Mouse (Mus musculus) G1E (cell line): ENCODE data around the gene Sowahb. TPM values are rescaled to one million over a fixed set of nuclear protein-coding genes. Genes with fewer than 3 reads are reported as not detected.
"Not testable (repeated sequence)": the region's sequence is repeated elsewhere in the genome, so short reads cannot be mapped to it uniquely, and the experiment has no call there.

Experiments
- ATAC-seq: 2 replicates; pipeline ENCODE4 v1.8.0; 2016; ENCODE audit warnings: mild to moderate bottlenecking; ENCODE audit not compliant: insufficient number of reproducible peaks, poor library complexity, low FRiP score, severe bottlenecking; ENCODE audit errors: extremely low read depth
- DNase-seq: peaks from one replicate; pipeline ENCODE4 v3.0.0; 2012; ENCODE audit warnings: low spot score
- H3K27me3 ChIP-seq: 2 replicates; pipeline ENCODE4 v1.6.1; 2012; ENCODE audit warnings: mild to moderate bottlenecking, low read length, inconsistent platforms; ENCODE audit not compliant: insufficient read depth
- H3K36me3 ChIP-seq: replicated peaks from 2 replicates; pipeline ENCODE3; 2012; ENCODE audit warnings: mild to moderate bottlenecking, inconsistent platforms
- H3K4me1 ChIP-seq: 2 replicates; pipeline ENCODE4 v1.6.1; 2012; ENCODE audit warnings: low read depth, low read length, inconsistent platforms, mixed read lengths; ENCODE audit not compliant: insufficient read depth
- H3K4me3 ChIP-seq: 2 replicates; pipeline ENCODE4 v1.5.1; 2012; ENCODE audit warnings: low read depth, mild to moderate bottlenecking, inconsistent platforms, low read length, moderate library complexity, mixed read lengths
- H3K9me3 ChIP-seq: replicated peaks from 2 replicates; pipeline ENCODE4 v1.6.1; 2012; ENCODE audit warnings: inconsistent platforms
- CTCF ChIP-seq: IDR thresholded peaks from 2 replicates; pipeline ENCODE4 v1.5.1; 2012; ENCODE audit warnings: low read depth, low read length, inconsistent platforms, mixed read lengths
- GATA1 ChIP-seq: IDR thresholded peaks from 2 replicates; pipeline ENCODE4 v1.6.1; 2012; ENCODE audit warnings: borderline replicate concordance, low read length, inconsistent platforms, mixed read lengths
- GATA2 ChIP-seq: IDR thresholded peaks from 2 replicates; pipeline ENCODE4 v1.6.1; 2012; ENCODE audit warnings: low read depth, low read length, inconsistent platforms, borderline replicate concordance
- POLR2AphosphoS5 ChIP-seq: IDR thresholded peaks from 2 replicates; pipeline ENCODE4 v1.6.1; 2012; ENCODE audit warnings: low read depth, low read length, inconsistent platforms; ENCODE audit not compliant: insufficient replicate concordance
- TAL1 ChIP-seq: conservative IDR thresholded peaks from 2 replicates; pipeline ENCODE4 v1.6.1; 2012; ENCODE audit warnings: low read depth, low read length, inconsistent platforms, mixed read lengths
- polyA plus RNA-seq: library from polyadenylated mRNA; stranded (reverse); fragments of >175 nt; gene quantifications from 2 replicates; pipeline ENCODE4 v1.2.3, GENCODE M21; 2012
- total RNA-seq, 2 experiments: library from RNA; stranded (forward) in 1 of 2; stranded (reverse) in 1 of 2; fragments of 200-1000 nt in 1 of 2; fragments of >200 nt in 1 of 2; fragmentation: Nextera tagmentation in 1 of 2; gene quantifications; 2 replicates each; pipeline ENCODE4 v1.2.3; 2014 to 2017

The Sowahb gene
- total and polyA plus RNA-seq, 3 experiments: 0.11 TPM; not detected in 2

- TF ChIP-seq CTCF (no peak), TAL1 (no peak), POLR2AphosphoS5 (no peak), GATA1 (no peak), GATA2 (no peak)
- Histone ChIP-seq H3K4me1 (peaks cover 4% of the 10 kb centered on the region; the same call in 1 of the 2 replicates), H3K27me3 (peaks cover 4% of the 10 kb centered on the region; the same call in 1 of the 2 replicates), H3K9me3 (no peaks in the 10 kb centered on the region), H3K4me3 (no peak overlapping the region), H3K36me3 (no peaks in the 10 kb centered on the region)
- ATAC-seq (no peak), DNase-seq (no peak)
These were observed 18.2 kb downstream of the Sowahb start for GRCm38 (mm10) chr5:93026437-93027119.

DNA sequence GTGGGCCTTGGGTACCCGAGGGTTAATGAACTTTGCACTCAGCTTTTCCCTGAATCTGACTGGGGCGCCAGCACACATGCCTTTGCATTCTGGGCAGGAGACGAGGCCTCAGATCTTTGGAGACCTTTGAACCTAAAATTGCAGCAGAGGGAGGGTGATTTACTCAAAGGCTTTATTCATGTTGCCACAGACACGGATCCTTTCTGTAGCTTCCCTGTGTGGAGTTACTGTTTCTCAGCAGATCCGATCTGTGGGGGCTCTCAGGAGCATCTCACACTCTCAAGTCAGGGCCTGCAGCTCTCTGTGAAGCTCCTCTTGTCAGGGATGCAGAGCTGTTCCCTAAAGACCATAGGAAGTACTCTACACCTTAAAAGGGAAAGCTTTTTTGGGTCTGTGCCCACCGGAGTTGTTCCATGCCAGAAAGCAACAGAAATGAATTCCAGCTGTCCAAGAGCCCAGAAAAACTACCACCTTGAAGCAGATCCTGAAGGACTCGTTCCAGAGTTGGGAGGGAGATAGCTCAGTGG, 20.0 kb downstream of the Sowahb start:
- Histone ChIP-seq H3K27me3 (peaks cover 4% of the 10 kb centered on the region; the same call in 1 of the 2 replicates), H3K36me3 (no peaks in the 10 kb centered on the region), H3K4me3 (no peak overlapping the region), H3K9me3 (no peaks in the 10 kb centered on the region), H3K4me1 (peaks cover 4% of the 10 kb centered on the region; the same call in 1 of the 2 replicates)
- ATAC-seq: no peak
- TF ChIP-seq CTCF (no peak), GATA2 (no peak), GATA1 (no peak), TAL1 (no peak), POLR2AphosphoS5 (no peak)
- DNase-seq: no peak

DNA sequence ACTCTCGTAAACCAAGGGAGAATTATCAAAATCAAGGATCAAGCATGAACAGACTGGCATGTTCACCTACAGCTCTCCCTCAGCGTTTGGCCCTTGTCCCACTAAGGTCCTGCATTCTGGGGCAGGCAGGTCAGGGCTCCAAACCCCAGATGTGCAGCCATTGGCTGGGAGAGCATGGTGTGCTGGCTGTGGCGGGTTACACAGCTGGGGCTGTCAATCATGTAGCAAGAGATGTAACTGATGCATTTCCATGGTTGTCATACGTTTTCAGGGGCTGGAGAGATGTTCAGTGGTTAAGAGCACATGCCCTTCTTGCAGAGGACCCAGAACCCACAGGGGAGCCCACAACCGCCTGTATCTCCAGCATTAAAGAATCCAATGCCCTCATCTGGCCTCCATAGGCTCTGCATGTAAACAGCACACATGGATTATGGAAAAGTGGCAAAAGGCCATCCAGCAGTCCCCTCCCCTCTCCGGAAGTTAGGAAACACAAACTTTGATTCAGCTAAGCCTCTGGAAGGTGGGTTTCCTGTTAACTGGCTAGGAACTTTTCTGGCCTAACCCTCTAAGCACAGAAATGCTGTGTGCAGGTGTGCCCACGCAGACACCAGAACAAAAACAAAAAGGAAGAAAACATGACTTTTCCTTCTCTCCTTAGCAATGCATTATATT, 22.6 kb downstream of the Sowahb start:
- Histone ChIP-seq H3K9me3 (no peaks in the 10 kb centered on the region), H3K4me1 (peaks cover 2% of the 10 kb centered on the region; the same call in 1 of the 2 replicates), H3K4me3 (no peak overlapping the region), H3K27me3 (peaks cover 4% of the 10 kb centered on the region; the same call in 1 of the 2 replicates), H3K36me3 (no peaks in the 10 kb centered on the region)
- TF ChIP-seq TAL1: no peak
- no peak for TF ChIP-seq POLR2AphosphoS5
- no peak for TF ChIP-seq GATA1
- no peak for TF ChIP-seq CTCF
- no peak for TF ChIP-seq GATA2
- ATAC-seq (no peak), DNase-seq (no peak)

GRCm38 (mm10) chr5:93020024-93020666, 24.7 kb downstream of the Sowahb start:
- ATAC-seq: no peak
- no peak for TF ChIP-seq GATA1
- no peak for TF ChIP-seq TAL1
- no peak for TF ChIP-seq POLR2AphosphoS5
- TF ChIP-seq GATA2: no peak
- no peak for TF ChIP-seq CTCF

GRCm38 (mm10) chr5:93019207-93019606, 25.6 kb downstream of the Sowahb start:
- not testable (repeated sequence) for H3K27me3 ChIP-seq, H3K9me3 ChIP-seq, ATAC-seq, H3K4me3 ChIP-seq, H3K36me3 ChIP-seq, H3K4me1 ChIP-seq, DNase-seq

More at GRCm38 (mm10) chr5:93020024-93020666, 24.7 kb downstream of the Sowahb start:
- no peak for DNase-seq
- H3K4me3 ChIP-seq: no peak overlapping the region
- no peaks in the 10 kb centered on the region for H3K36me3 ChIP-seq
- no peaks in the 10 kb centered on the region for H3K4me1 ChIP-seq
- no peaks in the 10 kb centered on the region for H3K9me3 ChIP-seq
- H3K27me3 ChIP-seq: no peaks in the 10 kb centered on the region

DNA sequence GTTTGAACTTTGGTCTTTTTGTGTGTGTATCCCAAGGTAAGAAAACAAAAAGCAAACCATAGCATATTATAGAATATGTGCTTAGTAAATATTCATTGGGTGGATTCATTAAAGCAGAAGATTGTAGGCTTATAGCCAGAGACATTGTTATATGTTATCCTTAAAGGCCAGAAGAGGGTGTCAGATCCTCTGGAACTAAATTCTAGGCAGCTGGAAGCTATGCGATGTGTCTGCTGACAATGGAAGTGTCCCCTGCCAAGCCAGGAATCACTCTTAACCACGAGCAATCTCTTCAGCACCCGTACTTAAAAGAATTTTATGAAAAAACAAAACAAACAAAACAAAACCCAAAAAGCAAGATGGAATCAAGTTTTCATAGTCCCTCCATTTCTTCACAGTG, 27.1 kb downstream of the Sowahb start:
- Histone ChIP-seq H3K9me3 (no peaks in the 10 kb centered on the region), H3K27me3 (no peaks in the 10 kb centered on the region), H3K4me1 (no peaks in the 10 kb centered on the region), H3K36me3 (no peaks in the 10 kb centered on the region), H3K4me3 (no peak overlapping the region)
- DNase-seq: no peak
- TF ChIP-seq POLR2AphosphoS5 (no peak), GATA2 (no peak), GATA1 (no peak), CTCF (no peak), TAL1 (no peak)
- no peak for ATAC-seq
